Mouse (Mus musculus) G1E (cell line): ENCODE measurements around the gene Twist2.

Source experiments
- CTCF ChIP-seq: IDR thresholded peaks from 2 replicates; pipeline ENCODE4 v1.5.1; 2012; ENCODE audit warnings: low read depth, low read length, inconsistent platforms, mixed read lengths
- GATA1 ChIP-seq: IDR thresholded peaks from 2 replicates; pipeline ENCODE4 v1.6.1; 2012; ENCODE audit warnings: borderline replicate concordance, low read length, inconsistent platforms, mixed read lengths
- POLR2AphosphoS5 ChIP-seq: IDR thresholded peaks from 2 replicates; pipeline ENCODE4 v1.6.1; 2012; ENCODE audit warnings: low read depth, low read length, inconsistent platforms; ENCODE audit not compliant: insufficient replicate concordance
- TAL1 ChIP-seq: conservative IDR thresholded peaks from 2 replicates; pipeline ENCODE4 v1.6.1; 2012; ENCODE audit warnings: low read depth, low read length, inconsistent platforms, mixed read lengths

GRCm38 (mm10) chr1:91800348-91800747 lies 913 bp upstream of the Twist2 start:
- no peak for TF ChIP-seq GATA1
- no peak for TF ChIP-seq POLR2AphosphoS5
- no peak for TF ChIP-seq CTCF
- TF ChIP-seq TAL1: no peak
